Mouse (Mus musculus) heart, postnatal 0 days (tissue): ENCODE results near the gene Rufy1.

Experiments used
- CTCF ChIP-seq: IDR thresholded peaks from 2 replicates; pipeline ENCODE4 v1.5.1; 2016; ENCODE audit warnings: antibody characterized with exemption, control low read depth, low read depth
- EP300 ChIP-seq: IDR thresholded peaks from 2 replicates; pipeline ENCODE4 v1.6.1; 2016; ENCODE audit warnings: antibody characterized with exemption, low read depth

DNA sequence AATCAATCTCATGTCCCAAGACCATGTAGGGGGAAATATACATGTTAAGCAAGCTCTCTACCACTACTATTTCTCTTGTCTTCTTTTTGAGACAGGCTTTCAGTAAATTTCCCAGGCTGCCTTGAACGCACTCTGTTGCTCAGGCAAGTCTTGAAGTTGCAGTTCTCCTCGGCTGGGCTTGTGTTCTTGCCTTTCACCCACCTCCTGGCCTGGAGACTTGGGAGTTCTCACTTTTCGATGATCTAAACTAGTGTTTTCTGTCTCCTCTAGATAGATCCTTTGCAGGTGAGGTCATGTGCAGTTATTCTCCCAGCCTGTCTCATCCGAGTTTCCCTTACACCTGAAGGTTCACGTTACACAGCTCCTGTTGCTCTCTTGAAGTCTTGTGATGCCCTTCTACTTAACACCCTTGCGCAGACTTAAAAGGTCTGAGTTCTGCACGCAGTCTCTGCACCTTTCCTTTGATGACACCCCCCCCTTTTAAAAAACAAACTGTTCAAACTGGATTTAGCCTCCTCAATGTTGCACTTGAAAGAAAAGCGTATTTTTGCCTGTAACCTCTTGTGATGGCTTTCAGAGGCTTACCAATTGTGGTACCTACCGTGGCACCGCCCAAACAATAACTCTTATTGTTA lies 54.7 kb downstream of the Rufy1 start:
- TF ChIP-seq CTCF, result no peak
- TF ChIP-seq EP300, result no peak
